Mouse (Mus musculus) forelimb bud, embryonic 11.5 days (tissue): Measurements from ENCODE around the gene Sclt1.

Source experiments
- DNase-seq: peaks from one replicate; pipeline ENCODE4 v3.0.0-alpha.2; 2012; ENCODE audit warnings: low read depth, low spot score

Sclt1 gene

GRCm38 (mm10) chr3:41586917-41587316 is 155.4 kb downstream of the Sclt1 start:
- no peak for DNase-seq

- no peak for DNase-seq
Observed at GRCm38 (mm10) chr3:41586330-41586729, 156.0 kb downstream of the Sclt1 start.

GRCm38 (mm10) chr3:41585548-41585947 is 156.8 kb downstream of the Sclt1 start:
- no peak for DNase-seq

- no peak for DNase-seq
Observed at GRCm38 (mm10) chr3:41583621-41584020, 158.7 kb downstream of the Sclt1 start.

- no peak for DNase-seq
Observed at GRCm38 (mm10) chr3:41583092-41583491, 159.2 kb downstream of the Sclt1 start.

GRCm38 (mm10) chr3:41582256-41582655 is 160.1 kb downstream of the Sclt1 start:
- no peak for DNase-seq

GRCm38 (mm10) chr3:41581436-41581835 is 160.9 kb downstream of the Sclt1 start:
- no peak for DNase-seq

GRCm38 (mm10) chr3:41580401-41581323 is 161.7 kb downstream of the Sclt1 start:
- no peak for DNase-seq

- DNase-seq = no peak
Observed at GRCm38 (mm10) chr3:41579873-41580272, 162.4 kb downstream of the Sclt1 start.

- DNase-seq = no peak
Observed at GRCm38 (mm10) chr3:41577240-41577639, 165.1 kb downstream of the Sclt1 start.
